Mouse (Mus musculus) myocyte (in vitro differentiated cells): ENCODE measurements around the gene Gtpbp8. TPM values are rescaled to one million over a fixed set of nuclear protein-coding genes. Genes with fewer than 3 reads are reported as not detected.

Experiments
- H3K27me3 ChIP-seq: one replicate; pipeline ENCODE4 v1.6.1; 2011; ENCODE audit not compliant: control insufficient read depth, insufficient read depth, insufficient read length
- H3K36me3 ChIP-seq: one replicate; pipeline ENCODE4 v1.6.1; 2011; ENCODE audit not compliant: control insufficient read depth, insufficient read depth
- H3K4me2 ChIP-seq: one replicate; pipeline ENCODE4 v1.6.1; 2011; ENCODE audit warnings: low read depth, control low read depth
- H3K4me3 ChIP-seq: one replicate; pipeline ENCODE4 v1.5.1; 2011; ENCODE audit warnings: mild to moderate bottlenecking, control low read depth, moderate library complexity
- H3K79me2 ChIP-seq: one replicate; pipeline ENCODE4 v1.6.1; 2011; ENCODE audit not compliant: control insufficient read depth, insufficient read depth
- H3ac ChIP-seq: one replicate; pipeline ENCODE4 v1.6.1; 2011; ENCODE audit not compliant: control insufficient read depth, insufficient read length
- CEBPB ChIP-seq: IDR thresholded peaks from 2 replicates; pipeline ENCODE4 v1.6.1; 2011; ENCODE audit warnings: mild to moderate bottlenecking, moderate library complexity; ENCODE audit not compliant: poor library complexity, insufficient read depth, severe bottlenecking
- E2F4 ChIP-seq: IDR thresholded peaks from one replicate; pipeline ENCODE4 v1.6.1; 2011; ENCODE audit warnings: mild to moderate bottlenecking, control low read depth, moderate library complexity; ENCODE audit not compliant: insufficient read depth
- MAX ChIP-seq: IDR thresholded peaks from one replicate; pipeline ENCODE4 v1.6.1; 2011; ENCODE audit warnings: low read depth, mild to moderate bottlenecking, control low read depth
- MYOD1 ChIP-seq, 3 experiments: IDR thresholded peaks; one replicate each; pipeline ENCODE4 v1.6.1; 2011; ENCODE audit warnings: control low read depth in 2 of 3, low read depth in 2 of 3, mild to moderate bottlenecking in 2 of 3, moderate library complexity in 1 of 3; ENCODE audit not compliant: insufficient read length in 2 of 3, control insufficient read depth in 1 of 3
- MYOG ChIP-seq, 3 experiments: IDR thresholded peaks; one replicate each; pipeline ENCODE4 v1.6.1; 2011; ENCODE audit warnings: control low read depth in 2 of 3, low read depth in 2 of 3, mild to moderate bottlenecking in 2 of 3; ENCODE audit not compliant: insufficient read length in 2 of 3, control insufficient read depth in 1 of 3, insufficient read depth in 1 of 3
- POLR2A ChIP-seq: IDR thresholded peaks from one replicate; pipeline ENCODE4 v1.6.1; 2011; ENCODE audit warnings: low read depth, mild to moderate bottlenecking, control low read depth, moderate library complexity; ENCODE audit not compliant: insufficient read length
- POLR2AphosphoS2 ChIP-seq: IDR thresholded peaks from one replicate; pipeline ENCODE4 v1.6.1; 2011; ENCODE audit warnings: low read depth, control low read depth; ENCODE audit not compliant: insufficient read length
- REST ChIP-seq: IDR thresholded peaks from one replicate; pipeline ENCODE4 v1.6.1; 2011; ENCODE audit warnings: mild to moderate bottlenecking, control low read depth, moderate library complexity; ENCODE audit not compliant: insufficient read depth, insufficient read length
- SRF ChIP-seq: IDR thresholded peaks from one replicate; pipeline ENCODE4 v1.6.1; 2011; ENCODE audit warnings: low read depth; ENCODE audit not compliant: control insufficient read depth, insufficient read length
- TCF12 ChIP-seq: IDR thresholded peaks from one replicate; pipeline ENCODE4 v1.6.1; 2011; ENCODE audit warnings: mild to moderate bottlenecking, control low read depth; ENCODE audit not compliant: poor library complexity, insufficient read depth, severe bottlenecking
- TCF3 ChIP-seq: IDR thresholded peaks from one replicate; pipeline ENCODE4 v1.6.1; 2011; ENCODE audit warnings: low read depth, control low read depth; ENCODE audit not compliant: insufficient read length
- USF1 ChIP-seq: IDR thresholded peaks from one replicate; pipeline ENCODE4 v1.6.1; 2011; ENCODE audit warnings: low read depth, mild to moderate bottlenecking, control low read depth, moderate library complexity
- polyA plus RNA-seq: library from polyadenylated mRNA; unstranded; fragments of >200 nt; fragmentation: generic; extraction: Trizol; gene quantifications from one replicate; pipeline ENCODE4 v1.2.1, GENCODE M21; 2012; ENCODE audit warnings: missing spikeins

Gtpbp8 gene
- polyA plus RNA-seq, 1 experiment = 8.2 TPM

GRCm38 (mm10) chr16:44767506-44767905 lies 21.3 kb upstream of the Gtpbp8 start:
- TF ChIP-seq USF1 (no peak), MYOG (IDR thresholded peaks at IDR 0.05; ENCODE audit: control insufficient read depth in 1 of 3, insufficient read depth in 1 of 3, insufficient read length in 2 of 3, low read depth in 2 of 3) (no peak), E2F4 (no peak), SRF (no peak), TCF12 (no peak), CEBPB (no peak), MAX (no peak), TCF3 (no peak)
- no peaks in the 10 kb centered on the region for H3K79me2 ChIP-seq
- H3K4me3 ChIP-seq = no peak overlapping the region

GRCm38 (mm10) chr16:44766320-44766892 lies 20.2 kb upstream of the Gtpbp8 start:
- H3K36me3 ChIP-seq = no peaks in the 10 kb centered on the region
- H3K4me3 ChIP-seq = no peak overlapping the region
- TF ChIP-seq POLR2AphosphoS2 (no peak), TCF3 (no peak), E2F4 (no peak), REST (no peak), TCF12 (no peak), MYOG (IDR thresholded peaks at IDR 0.05; ENCODE audit: control insufficient read depth in 1 of 3, insufficient read depth in 1 of 3, insufficient read length in 2 of 3, low read depth in 2 of 3) (no peak), SRF (no peak), MAX (no peak), USF1 (no peak), CEBPB (no peak), MYOD1 (IDR thresholded peaks at IDR 0.05; ENCODE audit: control insufficient read depth in 1 of 3, insufficient read length in 2 of 3, low read depth in 2 of 3) (no peak), POLR2A (no peak)
- no peak overlapping the region for H3ac ChIP-seq
- H3K4me2 ChIP-seq = no peak overlapping the region
- no peaks in the 10 kb centered on the region for H3K79me2 ChIP-seq
- H3K27me3 ChIP-seq = no peaks in the 10 kb centered on the region

More at GRCm38 (mm10) chr16:44767506-44767905, 21.3 kb upstream of the Gtpbp8 start:
- H3ac ChIP-seq = no peak overlapping the region
- H3K4me2 ChIP-seq = no peak overlapping the region
- no peaks in the 10 kb centered on the region for H3K36me3 ChIP-seq
- no peaks in the 10 kb centered on the region for H3K27me3 ChIP-seq

GRCm38 (mm10) chr16:44765555-44766319 lies 19.6 kb upstream of the Gtpbp8 start, which contains the start of gene Cd200r1:
TSS of gene Cd200r1 (plus strand) at chr16:44765736.
- Histone ChIP-seq H3K27me3 (no peaks in the 10 kb centered on the region), H3K79me2 (no peaks in the 10 kb centered on the region), H3K36me3 (no peaks in the 10 kb centered on the region), H3ac (no peak within 1 kb of the TSS), H3K4me3 (no peak within 1 kb of the TSS), H3K4me2 (no peak within 1 kb of the TSS)
- TF ChIP-seq SRF (no peak), MYOD1 (IDR thresholded peaks at IDR 0.05; ENCODE audit: control insufficient read depth in 1 of 3, insufficient read length in 2 of 3, low read depth in 2 of 3) (no peak)

- Histone ChIP-seq H3K4me2 (no peak overlapping the region), H3K79me2 (no peaks in the 10 kb centered on the region), H3K4me3 (no peak overlapping the region), H3ac (no peak overlapping the region), H3K27me3 (no peaks in the 10 kb centered on the region), H3K36me3 (no peaks in the 10 kb centered on the region)
- TF ChIP-seq CEBPB (no peak), TCF12 (no peak), SRF (no peak), TCF3 (no peak), POLR2A (no peak), USF1 (no peak), MYOG (IDR thresholded peaks at IDR 0.05; ENCODE audit: control insufficient read depth in 1 of 3, insufficient read depth in 1 of 3, insufficient read length in 2 of 3, low read depth in 2 of 3) (no peak), E2F4 (no peak), POLR2AphosphoS2 (no peak), MYOD1 (IDR thresholded peaks at IDR 0.05; ENCODE audit: control insufficient read depth in 1 of 3, insufficient read length in 2 of 3, low read depth in 2 of 3) (no peak), MAX (no peak), REST (no peak)
Measured at GRCm38 (mm10) chr16:44761811-44762210, 15.6 kb upstream of the Gtpbp8 start.

GRCm38 (mm10) chr16:44757700-44758099 lies 11.5 kb upstream of the Gtpbp8 start:
- Histone ChIP-seq H3K4me2 (no peak overlapping the region), H3ac (no peak overlapping the region), H3K4me3 (no peak overlapping the region), H3K27me3 (no peaks in the 10 kb centered on the region), H3K79me2 (no peaks in the 10 kb centered on the region), H3K36me3 (no peaks in the 10 kb centered on the region)
- TF ChIP-seq POLR2A = no peak
